In the genomic region with DNA sequence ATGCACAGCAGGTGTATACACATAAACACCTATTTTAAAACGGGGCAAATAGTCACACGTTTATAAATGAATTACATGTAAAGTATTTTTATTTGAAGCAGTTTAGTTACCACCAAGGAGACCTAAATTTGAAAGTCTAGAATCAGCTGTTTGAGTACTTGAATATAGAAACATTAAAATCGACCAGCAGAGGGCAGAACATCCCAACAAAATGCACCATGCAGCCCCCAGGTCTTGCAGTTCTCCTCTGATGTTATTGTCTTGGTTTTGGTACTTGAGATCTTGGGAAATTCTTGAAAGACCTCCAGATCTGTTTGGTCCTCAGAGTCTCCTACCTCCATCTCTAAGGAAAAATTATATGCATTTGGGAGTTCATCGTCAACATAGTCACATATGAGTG, we compare ENCODE assay signal across 8 mouse cellular contexts.
A peak's percentile ranks its signal among the peaks of the same experiment; 100 is the strongest.
DNase-seq lines count a peak whose midpoint lies in the region; ATAC-seq and TF ChIP-seq lines count a peak whose summit lies in the region.

No protein-coding gene starts in this region.

- no peak for TF ChIP-seq POLR2A in thymus, adult 2 months (IDR thresholded peaks at IDR 0.05; ENCODE audit: control insufficient read depth, extremely low read depth, insufficient read depth, low read length, poor library complexity)

- H3K27ac ChIP-seq in thymus, adult 2 months (ENCODE audit: control insufficient read depth, insufficient read depth, low read length): no peak overlapping the region
- H3K27ac ChIP-seq in embryonic facial prominence, embryonic 14.5 days (replicated peaks; ENCODE audit: low read depth, low read length): no peak overlapping the region

- DNase-seq in kidney, adult 9 months: peak; percentile 3
- no peak for DNase-seq in kidney, postnatal 25 days
- DNase-seq in thymus, postnatal 4 days: peak; percentile 10
- no peak for DNase-seq in thymus, adult 2 months
- peak; percentile 39 for DNase-seq in embryonic facial prominence, embryonic 14.5 days (ENCODE audit: low spot score)
- peak; percentile 26 for DNase-seq in telencephalon, adult 2 months (ENCODE audit: low read depth, low spot score)
- no peak for DNase-seq in ovary, postnatal 10 days (ENCODE audit: low spot score)
- no peak for DNase-seq in cerebellum, adult 9-11 months

- H3K27me3 ChIP-seq in thymus, adult 2 months (ENCODE audit: control insufficient read depth, insufficient read depth, low read length): no peaks in the 10 kb centered on the region
- no peaks in the 10 kb centered on the region for H3K27me3 ChIP-seq in embryonic facial prominence, embryonic 14.5 days (replicated peaks; ENCODE audit: control insufficient read depth, insufficient read depth, low read length)

- 39% methylated on average over 4 of the region's 4 CpGs for WGBS in thymus, adult 2 months
- 28% methylated on average over 4 of the region's 4 CpGs for WGBS in embryonic facial prominence, embryonic 14.5 days

- no peak for ATAC-seq in embryonic facial prominence, embryonic 14.5 days (ENCODE audit: low read depth)

- no peaks in the 10 kb centered on the region for H3K4me1 ChIP-seq in thymus, adult 2 months (replicated peaks; ENCODE audit: control insufficient read depth, insufficient read depth, low read length)
- H3K4me1 ChIP-seq in embryonic facial prominence, embryonic 14.5 days (ENCODE audit: control insufficient read depth, insufficient read depth, low read length): no peaks in the 10 kb centered on the region

- no peaks in the 10 kb centered on the region for H3K9me3 ChIP-seq in embryonic facial prominence, embryonic 14.5 days (ENCODE audit: control insufficient read depth, low read length)

- no peak overlapping the region for H3K9ac ChIP-seq in embryonic facial prominence, embryonic 14.5 days (ENCODE audit: low read depth, low read length)

- TF ChIP-seq CTCF in thymus, adult 2 months (IDR thresholded peaks at IDR 0.05; ENCODE audit: borderline replicate concordance, control insufficient read depth, extremely low read depth, insufficient read depth, low read length, poor library complexity): no peak

- no peaks in the 10 kb centered on the region for H3K36me3 ChIP-seq in thymus, adult 2 months (ENCODE audit: control insufficient read depth, insufficient read depth, low read length)
- no peaks in the 10 kb centered on the region for H3K36me3 ChIP-seq in embryonic facial prominence, embryonic 14.5 days (ENCODE audit: control insufficient read depth, insufficient read depth, low read length)

- H3K4me2 ChIP-seq in embryonic facial prominence, embryonic 14.5 days (ENCODE audit: low read depth, low read length): no peak overlapping the region

- no peak overlapping the region for H3K4me3 ChIP-seq in thymus, adult 2 months (ENCODE audit: control insufficient read depth, insufficient read depth, low read length)
- H3K4me3 ChIP-seq in embryonic facial prominence, embryonic 14.5 days (ENCODE audit: low read depth, low read length): no peak overlapping the region

Comparison
In these comparisons a context has a peak if more than half of its experiments do, and no peak if none do; other contexts are left out.
1. DNase-seq: peak in kidney, adult 9 months (single experiment), thymus, postnatal 4 days (single experiment), embryonic facial prominence, embryonic 14.5 days (single experiment) and telencephalon, adult 2 months (single experiment); none in kidney, postnatal 25 days (0 of 2), thymus, adult 2 months (single experiment), ovary, postnatal 10 days (single experiment) and cerebellum, adult 9-11 months (single experiment).